Mouse (Mus musculus) myocyte (in vitro differentiated cells): ENCODE data around the gene Ttc19. TPM values are rescaled to one million over a fixed set of nuclear protein-coding genes. Genes with fewer than 3 reads are reported as not detected.
A peak's percentile ranks its signal among the peaks of the same experiment; 100 is the strongest.
"Not testable (repeated sequence)": the region's sequence is repeated elsewhere in the genome, so short reads cannot be mapped to it uniquely, and the experiment has no call there.

Experiments used
- H3K27me3 ChIP-seq: one replicate; pipeline ENCODE4 v1.6.1; 2011; ENCODE audit not compliant: control insufficient read depth, insufficient read depth, insufficient read length
- H3K36me3 ChIP-seq: one replicate; pipeline ENCODE4 v1.6.1; 2011; ENCODE audit not compliant: control insufficient read depth, insufficient read depth
- H3K4me2 ChIP-seq: one replicate; pipeline ENCODE4 v1.6.1; 2011; ENCODE audit warnings: low read depth, control low read depth
- H3K4me3 ChIP-seq: one replicate; pipeline ENCODE4 v1.5.1; 2011; ENCODE audit warnings: mild to moderate bottlenecking, control low read depth, moderate library complexity
- H3K79me2 ChIP-seq: one replicate; pipeline ENCODE4 v1.6.1; 2011; ENCODE audit not compliant: control insufficient read depth, insufficient read depth
- H3ac ChIP-seq: one replicate; pipeline ENCODE4 v1.6.1; 2011; ENCODE audit not compliant: control insufficient read depth, insufficient read length
- CEBPB ChIP-seq: IDR thresholded peaks from 2 replicates; pipeline ENCODE4 v1.6.1; 2011; ENCODE audit warnings: mild to moderate bottlenecking, moderate library complexity; ENCODE audit not compliant: poor library complexity, insufficient read depth, severe bottlenecking
- E2F4 ChIP-seq: IDR thresholded peaks from one replicate; pipeline ENCODE4 v1.6.1; 2011; ENCODE audit warnings: mild to moderate bottlenecking, control low read depth, moderate library complexity; ENCODE audit not compliant: insufficient read depth
- MAX ChIP-seq: IDR thresholded peaks from one replicate; pipeline ENCODE4 v1.6.1; 2011; ENCODE audit warnings: low read depth, mild to moderate bottlenecking, control low read depth
- MYOD1 ChIP-seq, 3 experiments: IDR thresholded peaks; one replicate each; pipeline ENCODE4 v1.6.1; 2011; ENCODE audit warnings: control low read depth in 2 of 3, low read depth in 2 of 3, mild to moderate bottlenecking in 2 of 3, moderate library complexity in 1 of 3; ENCODE audit not compliant: insufficient read length in 2 of 3, control insufficient read depth in 1 of 3
- MYOG ChIP-seq, 3 experiments: IDR thresholded peaks; one replicate each; pipeline ENCODE4 v1.6.1; 2011; ENCODE audit warnings: control low read depth in 2 of 3, low read depth in 2 of 3, mild to moderate bottlenecking in 2 of 3; ENCODE audit not compliant: insufficient read length in 2 of 3, control insufficient read depth in 1 of 3, insufficient read depth in 1 of 3
- POLR2A ChIP-seq: IDR thresholded peaks from one replicate; pipeline ENCODE4 v1.6.1; 2011; ENCODE audit warnings: low read depth, mild to moderate bottlenecking, control low read depth, moderate library complexity; ENCODE audit not compliant: insufficient read length
- POLR2AphosphoS2 ChIP-seq: IDR thresholded peaks from one replicate; pipeline ENCODE4 v1.6.1; 2011; ENCODE audit warnings: low read depth, control low read depth; ENCODE audit not compliant: insufficient read length
- REST ChIP-seq: IDR thresholded peaks from one replicate; pipeline ENCODE4 v1.6.1; 2011; ENCODE audit warnings: mild to moderate bottlenecking, control low read depth, moderate library complexity; ENCODE audit not compliant: insufficient read depth, insufficient read length
- SRF ChIP-seq: IDR thresholded peaks from one replicate; pipeline ENCODE4 v1.6.1; 2011; ENCODE audit warnings: low read depth; ENCODE audit not compliant: control insufficient read depth, insufficient read length
- TCF12 ChIP-seq: IDR thresholded peaks from one replicate; pipeline ENCODE4 v1.6.1; 2011; ENCODE audit warnings: mild to moderate bottlenecking, control low read depth; ENCODE audit not compliant: poor library complexity, insufficient read depth, severe bottlenecking
- TCF3 ChIP-seq: IDR thresholded peaks from one replicate; pipeline ENCODE4 v1.6.1; 2011; ENCODE audit warnings: low read depth, control low read depth; ENCODE audit not compliant: insufficient read length
- USF1 ChIP-seq: IDR thresholded peaks from one replicate; pipeline ENCODE4 v1.6.1; 2011; ENCODE audit warnings: low read depth, mild to moderate bottlenecking, control low read depth, moderate library complexity
- polyA plus RNA-seq: library from polyadenylated mRNA; unstranded; fragments of >200 nt; fragmentation: generic; extraction: Trizol; gene quantifications from one replicate; pipeline ENCODE4 v1.2.1, GENCODE M21; 2012; ENCODE audit warnings: missing spikeins

Ttc19 gene
- polyA plus RNA-seq, 1 experiment, result 9.4 TPM

- Histone ChIP-seq H3K36me3 (no peaks in the 10 kb centered on the region), H3K27me3 (no peaks in the 10 kb centered on the region), H3K79me2 (peaks cover 7% of the 10 kb centered on the region), H3K4me3 (no peak overlapping the region), H3ac (no peak overlapping the region), H3K4me2 (peak overlapping the region; percentile 5)
- TF ChIP-seq TCF3 (no peak), POLR2A (no peak), MAX (no peak), SRF (no peak), TCF12 (no peak), CEBPB (no peak), MYOD1 (IDR thresholded peaks at IDR 0.05; ENCODE audit: control insufficient read depth in 1 of 3, insufficient read length in 2 of 3, low read depth in 2 of 3) (no peak), E2F4 (no peak), POLR2AphosphoS2 (no peak), MYOG (IDR thresholded peaks at IDR 0.05; ENCODE audit: control insufficient read depth in 1 of 3, insufficient read depth in 1 of 3, insufficient read length in 2 of 3, low read depth in 2 of 3) (no peak), REST (no peak), USF1 (no peak)
These were observed 3.2 kb upstream of the Ttc19 start for GRCm38 (mm10) chr11:62278027-62278426.

DNA sequence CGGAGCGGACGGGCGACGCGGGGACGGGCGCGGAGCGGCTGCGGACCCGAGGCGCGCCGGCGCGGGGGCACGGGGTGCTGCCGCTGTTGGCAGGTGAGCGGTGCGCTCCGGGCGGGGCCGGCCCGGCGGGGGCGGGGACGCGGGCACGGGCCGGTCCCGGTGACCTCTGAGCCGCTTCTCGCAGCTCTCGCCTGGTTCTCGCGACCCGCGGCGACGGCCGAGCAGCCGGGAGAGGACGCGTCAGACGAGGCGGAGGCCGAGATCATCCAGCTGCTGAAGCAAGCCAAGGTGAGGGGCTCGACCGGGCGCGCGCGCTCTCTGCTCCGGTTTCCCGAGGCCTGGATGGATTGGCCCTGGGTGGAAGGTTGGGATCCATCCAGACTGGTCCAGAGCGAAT, 326 bp downstream of the Ttc19 start:
- H3K36me3 ChIP-seq, result peaks cover 19% of the 10 kb centered on the region
- no peaks in the 10 kb centered on the region for H3K27me3 ChIP-seq
- TF ChIP-seq TCF3 (no peak), POLR2A (no peak), USF1 (no peak), MYOD1 (IDR thresholded peaks at IDR 0.05; ENCODE audit: control insufficient read depth in 1 of 3, insufficient read length in 2 of 3, low read depth in 2 of 3) (peak in 1 of 3 experiments; percentile 42), MYOG (IDR thresholded peaks at IDR 0.05; ENCODE audit: control insufficient read depth in 1 of 3, insufficient read depth in 1 of 3, insufficient read length in 2 of 3, low read depth in 2 of 3) (peak in 1 of 3 experiments; percentile 1), CEBPB (no peak), SRF (no peak), TCF12 (no peak)
- H3ac ChIP-seq, result peak overlapping the region; percentile 86
- peak overlapping the region; percentile 45 for H3K4me3 ChIP-seq
- H3K79me2 ChIP-seq, result peaks cover 7% of the 10 kb centered on the region
- peak overlapping the region; percentile 89 for H3K4me2 ChIP-seq

DNA sequence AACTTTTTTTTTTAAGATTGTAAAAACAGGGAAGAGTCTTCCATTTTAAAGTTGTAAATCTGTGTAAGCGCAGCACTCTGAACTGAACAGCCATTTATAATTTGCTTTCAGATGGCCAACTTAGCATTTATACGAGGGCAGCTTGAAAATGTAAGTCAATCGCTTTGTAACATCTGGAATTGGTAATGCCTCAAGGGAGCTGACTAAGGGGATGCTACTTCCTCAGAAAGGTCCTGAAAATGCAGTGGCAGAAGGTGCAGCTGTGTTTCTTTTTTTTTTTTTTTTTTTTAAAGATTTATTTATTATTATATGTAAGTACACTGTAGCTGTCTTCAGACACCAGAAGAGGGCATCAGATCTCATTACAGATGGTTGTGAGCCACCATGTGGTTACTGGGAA, 2.7 kb downstream of the Ttc19 start:
- H3K36me3 ChIP-seq, result peaks cover 26% of the 10 kb centered on the region
- not testable (repeated sequence) for H3K4me2 ChIP-seq, H3K79me2 ChIP-seq, H3K27me3 ChIP-seq, H3K4me3 ChIP-seq, H3ac ChIP-seq

DNA sequence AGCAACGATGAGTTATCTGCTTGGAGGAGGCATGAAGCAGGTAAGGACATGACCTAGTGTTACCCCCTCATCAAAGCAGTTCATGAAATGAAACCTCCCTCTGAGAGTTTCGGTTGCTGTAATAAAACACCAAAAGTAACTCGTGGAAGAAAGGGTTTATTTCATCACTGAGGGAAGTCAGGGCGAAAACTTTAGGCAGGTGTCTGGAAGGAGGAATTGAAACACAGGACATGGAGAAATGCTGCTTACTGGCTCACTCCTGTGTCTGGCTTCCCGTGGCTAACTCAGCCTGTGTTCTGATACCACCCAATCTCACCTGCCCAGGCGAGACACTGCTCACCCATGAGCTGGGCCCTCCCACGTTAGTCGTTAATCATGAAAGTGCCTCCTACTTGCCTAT, 3.7 kb downstream of the Ttc19 start:
- Histone ChIP-seq H3K4me2 (no peak overlapping the region), H3K36me3 (peaks cover 31% of the 10 kb centered on the region), H3K4me3 (no peak overlapping the region), H3K79me2 (peaks cover 7% of the 10 kb centered on the region), H3K27me3 (no peaks in the 10 kb centered on the region), H3ac (no peak overlapping the region)
- TF ChIP-seq CEBPB (no peak), E2F4 (no peak), REST (no peak), MYOD1 (IDR thresholded peaks at IDR 0.05; ENCODE audit: control insufficient read depth in 1 of 3, insufficient read length in 2 of 3, low read depth in 2 of 3) (no peak), USF1 (no peak), POLR2A (no peak)

- no peak overlapping the region for H3K4me2 ChIP-seq
- no peak overlapping the region for H3K4me3 ChIP-seq
- no peaks in the 10 kb centered on the region for H3K27me3 ChIP-seq
- peaks cover 33% of the 10 kb centered on the region for H3K36me3 ChIP-seq
- H3ac ChIP-seq, result no peak overlapping the region
- TF ChIP-seq TCF3, result no peak
- TF ChIP-seq SRF, result no peak
- no peak for TF ChIP-seq REST
- no peak for TF ChIP-seq MYOG (IDR thresholded peaks at IDR 0.05; ENCODE audit: control insufficient read depth in 1 of 3, insufficient read depth in 1 of 3, insufficient read length in 2 of 3, low read depth in 2 of 3)
- H3K79me2 ChIP-seq, result no peaks in the 10 kb centered on the region
These were observed 6.4 kb downstream of the Ttc19 start for GRCm38 (mm10) chr11:62287700-62288099.

GRCm38 (mm10) chr11:62294121-62294520, 12.8 kb downstream of the Ttc19 start:
- no peak overlapping the region for H3K4me2 ChIP-seq
- no peak overlapping the region for H3ac ChIP-seq
- H3K4me3 ChIP-seq, result no peak overlapping the region
- H3K36me3 ChIP-seq, result peaks cover 41% of the 10 kb centered on the region
- H3K27me3 ChIP-seq, result no peaks in the 10 kb centered on the region
- H3K79me2 ChIP-seq, result no peaks in the 10 kb centered on the region
- TF ChIP-seq MAX, result no peak
- TF ChIP-seq USF1, result no peak
- TF ChIP-seq TCF3, result no peak
- TF ChIP-seq MYOG (IDR thresholded peaks at IDR 0.05; ENCODE audit: control insufficient read depth in 1 of 3, insufficient read depth in 1 of 3, insufficient read length in 2 of 3, low read depth in 2 of 3), result no peak
- no peak for TF ChIP-seq POLR2AphosphoS2
- no peak for TF ChIP-seq E2F4
- no peak for TF ChIP-seq TCF12
- TF ChIP-seq MYOD1 (IDR thresholded peaks at IDR 0.05; ENCODE audit: control insufficient read depth in 1 of 3, insufficient read length in 2 of 3, low read depth in 2 of 3), result no peak
- TF ChIP-seq REST, result no peak
- TF ChIP-seq CEBPB, result no peak
- no peak for TF ChIP-seq POLR2A
- no peak for TF ChIP-seq SRF
